Mouse (Mus musculus): Measurements from ENCODE around the gene Cables2.

- no peak for TF ChIP-seq ZNF384 (IDR thresholded peaks at IDR 0.05; ENCODE audit: low read depth, low read length)
- TF ChIP-seq CHD2 (IDR thresholded peaks at IDR 0.05; ENCODE audit: low read depth, low read length) = no peak
These were observed 393 bp downstream of the Cables2 start for GRCm38 (mm10) chr2:180272884-180273321.

All from ES-E14 (cell line).